Mouse (Mus musculus) midbrain, postnatal 0 days (tissue): Measurements from ENCODE around the gene Wdr60. TPM values are rescaled to one million over a fixed set of nuclear protein-coding genes. Genes with fewer than 3 reads are reported as not detected.
A peak's percentile ranks its signal among the peaks of the same experiment; 100 is the strongest.

Experiments
- ATAC-seq: fragments of 200-750 bp; cut with Nextera tagmentation; 2 replicates; pipeline ENCODE4 v1.8.0; 2017; ENCODE audit warnings: moderate number of reproducible peaks, mild to moderate bottlenecking, moderate TSS enrichment, moderate library complexity; ENCODE audit not compliant: low FRiP score
- DNase-seq: peaks from one replicate; pipeline ENCODE4 v3.0.0-alpha.2; 2015; ENCODE audit warnings: low spot score
- H3K27ac ChIP-seq: fragments of 300-500 bp; sonication (generic); 2 replicates; pipeline ENCODE4 v1.5.1; 2014; ENCODE audit warnings: low read depth, mild to moderate bottlenecking, low read length, mixed read lengths
- H3K27me3 ChIP-seq: fragments of 300-500 bp; sonication (generic); 2 replicates; pipeline ENCODE4 v1.6.1; 2014; ENCODE audit warnings: low read length, control low read depth, mixed read lengths; ENCODE audit not compliant: insufficient read depth
- H3K36me3 ChIP-seq: fragments of 300-500 bp; sonication (generic); 2 replicates; pipeline ENCODE4 v1.6.1; 2014; ENCODE audit warnings: low read length, control low read depth, mixed read lengths; ENCODE audit not compliant: insufficient read depth
- H3K4me1 ChIP-seq: fragments of 300-500 bp; sonication (generic); 2 replicates; pipeline ENCODE4 v1.6.1; 2014; ENCODE audit warnings: mild to moderate bottlenecking, control low read depth, antibody characterized with exemption, low read length, mixed read lengths; ENCODE audit not compliant: insufficient read depth
- H3K4me2 ChIP-seq: fragments of 300-500 bp; sonication (generic); 2 replicates; pipeline ENCODE4 v1.6.1; 2014; ENCODE audit warnings: low read depth, mild to moderate bottlenecking, low read length, mixed read lengths; ENCODE audit not compliant: poor library complexity, severe bottlenecking
- H3K4me3 ChIP-seq: fragments of 300-500 bp; sonication (generic); 2 replicates; pipeline ENCODE4 v1.5.1; 2014; ENCODE audit warnings: low read depth, mild to moderate bottlenecking, low read length, moderate library complexity
- H3K9ac ChIP-seq: fragments of 300-500 bp; sonication (generic); replicated peaks from 2 replicates; pipeline ENCODE4 v1.6.1; 2014; ENCODE audit warnings: mild to moderate bottlenecking, low read length, moderate library complexity, mixed read lengths; ENCODE audit not compliant: poor library complexity, severe bottlenecking
- H3K9me3 ChIP-seq: fragments of 300-500 bp; sonication (generic); 2 replicates; pipeline ENCODE4 v1.6.1; 2016; ENCODE audit warnings: low read length, control low read depth
- CTCF ChIP-seq: IDR thresholded peaks from 2 replicates; pipeline ENCODE4 v1.5.1; 2016; ENCODE audit warnings: antibody characterized with exemption, mild to moderate bottlenecking
- WGBS: fragments of 180-500 bp; shearing (Covaris S2); extraction: QIAGEN DNeasy Blood & Tissue Kit; methylation state at CpG from one replicate; pipeline ENCODE4 v1.1.7; 2014; 5-methylcytosine and 5-hydroxymethylcytosine counted together
- polyA plus RNA-seq: library from polyadenylated mRNA; unstranded; fragments of >200 nt; fragmentation: Nextera tagmentation; extraction: Ambion mirVana; gene quantifications from 2 replicates; pipeline ENCODE4 v1.2.1, GENCODE M21; 2015
- total RNA-seq: library from RNA; depleted of rRNA; stranded (reverse); fragments of >200 nt; gene quantifications from 2 replicates; pipeline ENCODE4 v1.2.3, GENCODE M21; 2014

Wdr60 gene
- total and polyA plus RNA-seq, 2 experiments from 2014 or later: 12.8 to 17.5 TPM

DNA sequence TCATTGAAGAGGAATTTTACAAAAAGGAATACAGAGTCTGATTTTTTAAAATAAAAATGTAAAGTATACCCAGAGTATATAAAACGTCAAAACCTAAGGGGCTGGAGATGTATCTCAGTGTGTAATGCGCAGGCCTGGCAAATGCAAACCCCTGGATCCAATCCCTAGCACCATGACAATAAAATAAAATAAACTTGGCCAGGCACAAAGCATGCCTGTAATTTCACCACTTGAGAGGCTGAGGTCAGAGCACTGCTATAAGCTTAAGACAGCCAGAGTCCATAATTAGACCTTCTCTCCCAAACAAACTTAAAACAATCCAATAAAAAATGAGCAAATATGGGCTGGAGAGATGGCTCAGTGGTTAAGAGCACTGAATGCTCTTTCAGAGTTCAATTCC is 39.7 kb downstream of the Wdr60 start:
- Histone ChIP-seq H3K4me3 (no peak overlapping the region), H3K9me3 (no peaks in the 10 kb centered on the region), H3K27me3 (no peaks in the 10 kb centered on the region), H3K36me3 (peaks cover 36% of the 10 kb centered on the region), H3K9ac (no peak overlapping the region), H3K27ac (no peak overlapping the region), H3K4me2 (no peak overlapping the region), H3K4me1 (no peaks in the 10 kb centered on the region)
- 98% methylated on average over 2 of the region's 2 CpGs for WGBS
- ATAC-seq (no peak), DNase-seq (no peak)
- no peak for TF ChIP-seq CTCF

DNA sequence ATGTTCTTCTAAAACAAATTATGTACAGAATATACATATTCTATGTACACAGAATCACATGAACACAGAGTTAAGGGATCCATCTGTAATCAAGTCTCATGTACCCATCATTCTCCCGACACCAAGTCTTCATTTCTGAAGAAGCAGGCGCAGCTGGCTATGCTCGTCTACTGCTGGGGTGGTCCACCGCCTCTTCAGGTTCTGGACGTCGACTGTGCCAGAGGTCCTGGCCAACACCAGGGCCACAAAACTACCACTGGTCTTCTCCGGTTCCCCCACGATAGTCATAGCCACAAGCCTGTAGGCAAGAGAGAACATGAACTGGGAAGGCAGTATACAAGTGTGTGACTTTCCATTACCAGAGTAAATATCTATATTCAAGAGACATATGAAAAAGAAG is 55.3 kb downstream of the Wdr60 start:
- Histone ChIP-seq H3K27me3 (no peaks in the 10 kb centered on the region), H3K4me1 (no peaks in the 10 kb centered on the region), H3K36me3 (peaks cover 19% of the 10 kb centered on the region), H3K27ac (no peak overlapping the region), H3K4me2 (no peak overlapping the region), H3K9me3 (no peaks in the 10 kb centered on the region), H3K4me3 (no peak overlapping the region), H3K9ac (no peak overlapping the region)
- no peak for TF ChIP-seq CTCF
- ATAC-seq (no peak), DNase-seq (no peak)
- 92% methylated on average over 8 of the region's 8 CpGs for WGBS

- H3K36me3 ChIP-seq: peaks cover 13% of the 10 kb centered on the region
- H3K4me2 ChIP-seq: no peak overlapping the region
- TF ChIP-seq CTCF: no peak
- ATAC-seq (no peak), DNase-seq (no peak)
- H3K27me3 ChIP-seq: no peaks in the 10 kb centered on the region
- no peak overlapping the region for H3K9ac ChIP-seq
- WGBS: 84% methylated on average over 3 of the region's 3 CpGs
- no peaks in the 10 kb centered on the region for H3K9me3 ChIP-seq
- no peak overlapping the region for H3K27ac ChIP-seq
- H3K4me3 ChIP-seq: no peak overlapping the region
- H3K4me1 ChIP-seq: no peaks in the 10 kb centered on the region
These were observed 57.1 kb downstream of the Wdr60 start for GRCm38 (mm10) chr12:116205726-116206125.

- Histone ChIP-seq H3K27me3 (no peaks in the 10 kb centered on the region), H3K9ac (0 out of 2 replicates have a peak overlapping the region, but pooled peaks have one; percentile 19), H3K4me3 (no peak overlapping the region), H3K9me3 (no peaks in the 10 kb centered on the region), H3K36me3 (peaks cover 8% of the 10 kb centered on the region), H3K4me1 (no peaks in the 10 kb centered on the region), H3K27ac (no peak overlapping the region), H3K4me2 (no peak overlapping the region)
- 33% methylated on average over 9 of the region's 9 CpGs for WGBS
- peak; percentile 98 for TF ChIP-seq CTCF
- ATAC-seq (peak; percentile 80; the same call in 1 of the 2 replicates), DNase-seq (peak; percentile 73)
These were observed 60.4 kb downstream of the Wdr60 start for GRCm38 (mm10) chr12:116202176-116202981.

DNA sequence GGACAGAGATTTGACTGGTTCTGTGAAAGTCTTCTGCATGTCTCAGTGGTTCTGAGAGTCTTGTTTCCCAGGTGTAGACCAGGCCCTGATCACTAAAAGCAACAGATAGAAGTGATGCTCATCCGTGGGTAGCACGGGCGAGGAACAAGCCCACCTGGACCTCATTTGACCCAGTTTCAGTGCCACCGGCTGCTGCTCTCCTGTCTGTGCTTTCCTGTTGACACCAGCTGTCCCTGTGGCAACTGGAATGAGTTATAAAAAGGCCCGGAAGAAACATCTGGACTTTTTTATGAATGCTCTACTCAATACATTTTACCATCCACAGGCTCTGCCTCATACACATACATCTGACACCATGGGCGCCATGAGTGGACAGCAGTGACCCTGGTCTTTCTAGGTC is 64.0 kb downstream of the Wdr60 start:
- DNase-seq (no peak), ATAC-seq (no peak)
- no peaks in the 10 kb centered on the region for H3K9me3 ChIP-seq
- 91% methylated on average over 6 of the region's 6 CpGs for WGBS
- no peak overlapping the region for H3K4me2 ChIP-seq
- no peaks in the 10 kb centered on the region for H3K4me1 ChIP-seq
- TF ChIP-seq CTCF: no peak
- no peaks in the 10 kb centered on the region for H3K36me3 ChIP-seq
- H3K27me3 ChIP-seq: no peaks in the 10 kb centered on the region
- H3K4me3 ChIP-seq: no peak overlapping the region
- H3K9ac ChIP-seq: no peak overlapping the region
- no peak overlapping the region for H3K27ac ChIP-seq

GRCm38 (mm10) chr12:116196221-116196620 is 66.6 kb downstream of the Wdr60 start:
- Histone ChIP-seq H3K4me3 (no peak overlapping the region), H3K36me3 (no peaks in the 10 kb centered on the region), H3K4me1 (no peaks in the 10 kb centered on the region), H3K9ac (no peak overlapping the region), H3K9me3 (no peaks in the 10 kb centered on the region), H3K27me3 (no peaks in the 10 kb centered on the region), H3K27ac (no peak overlapping the region), H3K4me2 (no peak overlapping the region)
- ATAC-seq: no peak
- 81% methylated on average over 8 of the region's 8 CpGs for WGBS
- no peak for DNase-seq
- no peak for TF ChIP-seq CTCF
